Mouse (Mus musculus): ENCODE measurements around the gene Stpg1. TPM values are rescaled to one million over a fixed set of nuclear protein-coding genes. Genes with fewer than 3 reads are reported as not detected.

The Stpg1 gene
- polyA plus RNA-seq, 1 experiment = not detected

DNA sequence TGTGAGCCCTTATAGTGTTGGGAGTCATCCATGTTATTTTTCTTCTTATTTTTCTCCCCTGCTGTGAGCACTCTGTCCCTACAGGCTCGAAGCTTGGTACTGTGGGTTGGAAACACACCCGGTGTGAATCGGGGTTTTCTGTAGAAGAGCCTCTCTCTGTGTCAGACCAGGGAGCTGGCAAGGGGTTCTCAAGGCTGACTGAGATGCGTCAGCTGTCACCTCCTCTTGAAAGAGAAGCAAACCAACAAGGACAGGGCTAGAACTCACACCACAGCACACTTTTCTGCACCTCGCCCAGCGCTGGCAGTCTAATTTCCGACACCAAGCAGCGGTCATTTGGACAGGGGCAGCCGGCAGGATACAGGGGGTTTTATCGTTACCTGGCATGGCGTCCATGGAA lies 31.2 kb upstream of the Stpg1 start:
- H3K4me2 ChIP-seq (ENCODE audit: low read depth) = no peak overlapping the region
- no peak overlapping the region for H3K4me3 ChIP-seq
- no peak for TF ChIP-seq REST (IDR thresholded peaks at IDR 0.05; ENCODE audit: insufficient read depth, insufficient read length)
- no peak for TF ChIP-seq MYOG (IDR thresholded peaks at IDR 0.05; ENCODE audit: control insufficient read depth in 1 of 3, insufficient read depth in 1 of 3, insufficient read length in 2 of 3, low read depth in 2 of 3)
- no peak for TF ChIP-seq TCF3 (IDR thresholded peaks at IDR 0.05; ENCODE audit: insufficient read length, low read depth)
- TF ChIP-seq MYOD1 (IDR thresholded peaks at IDR 0.05; ENCODE audit: control insufficient read depth in 1 of 3, insufficient read length in 2 of 3, low read depth in 2 of 3) = no peak
- TF ChIP-seq POLR2A (IDR thresholded peaks at IDR 0.05; ENCODE audit: insufficient read length, low read depth) = no peak
- no peak for TF ChIP-seq POLR2AphosphoS2 (IDR thresholded peaks at IDR 0.05; ENCODE audit: insufficient read length, low read depth)
- TF ChIP-seq SRF (IDR thresholded peaks at IDR 0.05; ENCODE audit: control insufficient read depth, insufficient read length, low read depth) = no peak
- TF ChIP-seq MAX (IDR thresholded peaks at IDR 0.05; ENCODE audit: low read depth) = no peak
- no peak for TF ChIP-seq CEBPB (IDR thresholded peaks at IDR 0.05; ENCODE audit: insufficient read depth, poor library complexity, severe bottlenecking)
- TF ChIP-seq TCF12 (IDR thresholded peaks at IDR 0.05; ENCODE audit: insufficient read depth, poor library complexity, severe bottlenecking) = no peak
- no peak for TF ChIP-seq E2F4 (IDR thresholded peaks at IDR 0.05; ENCODE audit: insufficient read depth)
- TF ChIP-seq USF1 (IDR thresholded peaks at IDR 0.05; ENCODE audit: low read depth) = no peak
- H3K36me3 ChIP-seq (ENCODE audit: control insufficient read depth, insufficient read depth) = no peaks in the 10 kb centered on the region
- H3ac ChIP-seq (ENCODE audit: control insufficient read depth, insufficient read length) = no peak overlapping the region
- no peaks in the 10 kb centered on the region for H3K79me2 ChIP-seq (ENCODE audit: control insufficient read depth, insufficient read depth)
- H3K27me3 ChIP-seq (ENCODE audit: control insufficient read depth, insufficient read depth, insufficient read length) = peaks cover 29% of the 10 kb centered on the region

DNA sequence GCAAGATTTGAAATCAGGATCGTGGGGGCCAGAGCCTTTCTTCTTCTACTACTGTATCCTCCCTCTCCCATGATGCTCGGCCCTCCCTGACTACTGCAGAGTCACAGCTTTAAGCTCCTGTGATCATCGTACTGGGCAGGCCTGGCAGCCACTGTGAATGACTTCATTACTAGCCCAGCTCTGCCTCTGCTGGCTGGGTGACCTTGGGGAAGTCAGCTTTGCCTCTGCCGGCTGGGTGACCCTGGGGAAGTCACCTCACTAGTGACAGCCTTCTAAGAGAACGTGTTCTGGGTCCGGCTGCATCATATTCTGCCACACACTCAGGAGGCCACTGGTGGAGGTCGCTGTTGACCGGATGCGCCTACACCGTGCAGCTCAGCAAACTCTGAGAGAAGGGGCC lies 16.7 kb upstream of the Stpg1 start:
- no peaks in the 10 kb centered on the region for H3K79me2 ChIP-seq (ENCODE audit: control insufficient read depth, insufficient read depth)
- H3K36me3 ChIP-seq (ENCODE audit: control insufficient read depth, insufficient read depth) = no peaks in the 10 kb centered on the region
- H3K4me3 ChIP-seq = no peak overlapping the region
- TF ChIP-seq REST (IDR thresholded peaks at IDR 0.05; ENCODE audit: insufficient read depth, insufficient read length) = no peak
- no peak for TF ChIP-seq MYOG (IDR thresholded peaks at IDR 0.05; ENCODE audit: control insufficient read depth in 1 of 3, insufficient read depth in 1 of 3, insufficient read length in 2 of 3, low read depth in 2 of 3)
- TF ChIP-seq SRF (IDR thresholded peaks at IDR 0.05; ENCODE audit: control insufficient read depth, insufficient read length, low read depth) = no peak
- TF ChIP-seq MAX (IDR thresholded peaks at IDR 0.05; ENCODE audit: low read depth) = no peak
- H3ac ChIP-seq (ENCODE audit: control insufficient read depth, insufficient read length) = no peak overlapping the region
- no peak overlapping the region for H3K4me2 ChIP-seq (ENCODE audit: low read depth)
- peaks cover 9% of the 10 kb centered on the region for H3K27me3 ChIP-seq (ENCODE audit: control insufficient read depth, insufficient read depth, insufficient read length)

DNA sequence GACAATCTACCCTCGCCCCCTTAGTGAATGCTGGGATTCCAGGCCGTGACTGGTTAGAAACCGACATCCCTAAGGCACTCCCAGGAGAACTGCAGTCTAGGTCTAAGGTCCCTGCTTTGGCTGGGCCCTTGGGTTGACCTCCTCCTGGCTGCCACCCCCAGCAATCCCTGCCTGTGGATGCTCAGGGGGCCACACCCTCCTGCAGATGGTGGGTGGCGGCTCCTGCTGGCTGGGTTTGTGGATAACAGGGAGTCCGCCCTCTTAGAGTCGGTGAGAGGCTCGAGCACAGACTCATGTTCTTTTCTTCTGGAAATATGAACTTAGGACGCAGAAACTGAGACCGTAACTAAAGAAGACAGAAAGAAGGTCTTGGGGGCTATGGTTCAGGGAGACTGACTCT lies 14.2 kb upstream of the Stpg1 start:
- H3K4me3 ChIP-seq = no peak overlapping the region
- no peaks in the 10 kb centered on the region for H3K79me2 ChIP-seq (ENCODE audit: control insufficient read depth, insufficient read depth)
- H3K36me3 ChIP-seq (ENCODE audit: control insufficient read depth, insufficient read depth) = no peaks in the 10 kb centered on the region
- peaks cover 9% of the 10 kb centered on the region for H3K27me3 ChIP-seq (ENCODE audit: control insufficient read depth, insufficient read depth, insufficient read length)
- no peak for TF ChIP-seq REST (IDR thresholded peaks at IDR 0.05; ENCODE audit: insufficient read depth, insufficient read length)
- no peak for TF ChIP-seq POLR2A (IDR thresholded peaks at IDR 0.05; ENCODE audit: insufficient read length, low read depth)
- no peak for TF ChIP-seq CEBPB (IDR thresholded peaks at IDR 0.05; ENCODE audit: insufficient read depth, poor library complexity, severe bottlenecking)
- TF ChIP-seq E2F4 (IDR thresholded peaks at IDR 0.05; ENCODE audit: insufficient read depth) = no peak
- TF ChIP-seq MYOG (IDR thresholded peaks at IDR 0.05; ENCODE audit: control insufficient read depth in 1 of 3, insufficient read depth in 1 of 3, insufficient read length in 2 of 3, low read depth in 2 of 3) = no peak
- TF ChIP-seq TCF12 (IDR thresholded peaks at IDR 0.05; ENCODE audit: insufficient read depth, poor library complexity, severe bottlenecking) = no peak
- TF ChIP-seq SRF (IDR thresholded peaks at IDR 0.05; ENCODE audit: control insufficient read depth, insufficient read length, low read depth) = no peak
- no peak for TF ChIP-seq MAX (IDR thresholded peaks at IDR 0.05; ENCODE audit: low read depth)
- no peak for TF ChIP-seq MYOD1 (IDR thresholded peaks at IDR 0.05; ENCODE audit: control insufficient read depth in 1 of 3, insufficient read length in 2 of 3, low read depth in 2 of 3)
- TF ChIP-seq USF1 (IDR thresholded peaks at IDR 0.05; ENCODE audit: low read depth) = no peak
- TF ChIP-seq POLR2AphosphoS2 (IDR thresholded peaks at IDR 0.05; ENCODE audit: insufficient read length, low read depth) = no peak
- no peak for TF ChIP-seq TCF3 (IDR thresholded peaks at IDR 0.05; ENCODE audit: insufficient read length, low read depth)
- no peak overlapping the region for H3ac ChIP-seq (ENCODE audit: control insufficient read depth, insufficient read length)
- H3K4me2 ChIP-seq (ENCODE audit: low read depth) = no peak overlapping the region

DNA sequence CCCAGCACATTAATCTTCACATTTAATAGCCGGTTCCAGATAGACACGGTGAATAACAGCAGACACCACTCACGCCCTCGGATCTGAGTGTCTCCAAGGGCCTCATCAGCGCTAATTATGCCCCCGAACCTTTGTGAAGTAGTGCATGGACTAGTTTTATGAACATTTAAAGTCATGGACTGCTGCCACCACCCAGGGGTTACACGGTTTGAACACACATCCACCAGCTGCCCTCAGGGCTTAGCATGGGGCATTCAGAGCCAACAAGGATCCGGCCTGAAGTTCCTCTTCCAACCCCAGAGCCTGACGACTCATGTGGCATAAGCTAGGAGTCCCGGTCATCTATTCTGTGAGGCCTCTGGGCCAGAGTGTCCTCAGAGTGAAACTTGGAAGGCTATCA lies 9.5 kb upstream of the Stpg1 start:
- no peaks in the 10 kb centered on the region for H3K79me2 ChIP-seq (ENCODE audit: control insufficient read depth, insufficient read depth)

DNA sequence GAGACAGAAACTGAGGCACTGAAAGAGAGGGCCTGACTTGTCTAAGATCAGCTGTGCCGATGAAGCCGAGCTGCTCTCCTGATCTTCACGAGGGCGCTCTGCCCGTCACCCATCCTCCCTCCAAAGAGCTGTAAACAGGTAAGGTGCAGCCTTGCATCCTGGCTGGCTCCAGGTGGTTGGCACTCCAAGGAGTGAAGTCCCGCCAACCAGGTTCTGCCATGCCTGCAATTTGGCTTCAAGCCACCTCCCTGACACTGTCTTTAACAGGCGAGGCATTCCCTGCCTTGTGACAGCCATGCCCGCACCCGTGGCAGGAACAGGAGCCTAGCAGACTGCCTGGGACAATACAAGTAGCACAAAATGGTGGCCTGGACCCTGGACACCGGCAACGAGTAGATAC lies 8.2 kb upstream of the Stpg1 start:
- Histone ChIP-seq H3K4me2 (ENCODE audit: low read depth) (no peak overlapping the region), H3K4me3 (no peak overlapping the region), H3K27me3 (ENCODE audit: control insufficient read depth, insufficient read depth, insufficient read length) (peaks cover 14% of the 10 kb centered on the region), H3ac (ENCODE audit: control insufficient read depth, insufficient read length) (no peak overlapping the region), H3K79me2 (ENCODE audit: control insufficient read depth, insufficient read depth) (no peaks in the 10 kb centered on the region), H3K36me3 (ENCODE audit: control insufficient read depth, insufficient read depth) (no peaks in the 10 kb centered on the region)
- TF ChIP-seq E2F4 (IDR thresholded peaks at IDR 0.05; ENCODE audit: insufficient read depth) (no peak), POLR2A (IDR thresholded peaks at IDR 0.05; ENCODE audit: insufficient read length, low read depth) (no peak), POLR2AphosphoS2 (IDR thresholded peaks at IDR 0.05; ENCODE audit: insufficient read length, low read depth) (no peak), SRF (IDR thresholded peaks at IDR 0.05; ENCODE audit: control insufficient read depth, insufficient read length, low read depth) (no peak), MYOG (IDR thresholded peaks at IDR 0.05; ENCODE audit: control insufficient read depth in 1 of 3, insufficient read depth in 1 of 3, insufficient read length in 2 of 3, low read depth in 2 of 3) (no peak)

More for the DNA sequence above, 9.5 kb upstream of the Stpg1 start:
- Histone ChIP-seq H3K27me3 (ENCODE audit: control insufficient read depth, insufficient read depth, insufficient read length) (peaks cover 14% of the 10 kb centered on the region), H3K36me3 (ENCODE audit: control insufficient read depth, insufficient read depth) (no peaks in the 10 kb centered on the region), H3K4me3 (no peak overlapping the region), H3ac (ENCODE audit: control insufficient read depth, insufficient read length) (no peak overlapping the region), H3K4me2 (ENCODE audit: low read depth) (no peak overlapping the region)
- TF ChIP-seq CEBPB (IDR thresholded peaks at IDR 0.05; ENCODE audit: insufficient read depth, poor library complexity, severe bottlenecking) (no peak), E2F4 (IDR thresholded peaks at IDR 0.05; ENCODE audit: insufficient read depth) (no peak), POLR2A (IDR thresholded peaks at IDR 0.05; ENCODE audit: insufficient read length, low read depth) (no peak), POLR2AphosphoS2 (IDR thresholded peaks at IDR 0.05; ENCODE audit: insufficient read length, low read depth) (no peak), MAX (IDR thresholded peaks at IDR 0.05; ENCODE audit: low read depth) (no peak), USF1 (IDR thresholded peaks at IDR 0.05; ENCODE audit: low read depth) (no peak)
